Mouse (Mus musculus) heart, embryonic 14.5 days (tissue): Measurements from ENCODE around the gene Polrmt. TPM values are rescaled to one million over a fixed set of nuclear protein-coding genes. Genes with fewer than 3 reads are reported as not detected.
A peak's percentile ranks its signal among the peaks of the same experiment; 100 is the strongest.

Experiments
- ATAC-seq: fragments of 200-750 bp; cut with Nextera tagmentation; 2 replicates; pipeline ENCODE4 v1.8.0; 2017; ENCODE audit warnings: low read depth, moderate TSS enrichment; ENCODE audit not compliant: insufficient number of reproducible peaks, insufficient read depth, low FRiP score
- H3K27ac ChIP-seq, 2 experiments: fragments of 200-500 bp in 1 of 2; fragments of 300-500 bp in 1 of 2; sonication (generic) in 1 of 2; replicated peaks in 1 of 2; 2 replicates each; pipeline ENCODE4 v1.5.1; 2012 to 2014; ENCODE audit warnings: low read depth in 2 of 2, low read length in 2 of 2, control low read depth in 1 of 2, mild to moderate bottlenecking in 1 of 2, mixed read lengths in 1 of 2; ENCODE audit not compliant: control insufficient read depth in 1 of 2, insufficient read depth in 1 of 2
- H3K27me3 ChIP-seq: fragments of 300-500 bp; sonication (generic); 2 replicates; pipeline ENCODE4 v1.6.1; 2014; ENCODE audit warnings: mild to moderate bottlenecking, low read length, control low read depth; ENCODE audit not compliant: control insufficient read depth, insufficient read depth
- H3K36me3 ChIP-seq: fragments of 300-500 bp; sonication (generic); 2 replicates; pipeline ENCODE4 v1.6.1; 2014; ENCODE audit warnings: mild to moderate bottlenecking, control low read depth, low read length, mixed read lengths; ENCODE audit not compliant: control insufficient read depth, insufficient read depth
- H3K4me1 ChIP-seq, 2 experiments: fragments of 200-500 bp in 1 of 2; fragments of 300-500 bp in 1 of 2; sonication (generic) in 1 of 2; 2 replicates each; pipeline ENCODE4 v1.6.1; 2012 to 2014; ENCODE audit warnings: low read length in 2 of 2, control low read depth in 1 of 2, mixed read lengths in 1 of 2; ENCODE audit not compliant: control insufficient read depth in 2 of 2, insufficient read depth in 2 of 2
- H3K4me2 ChIP-seq: fragments of 300-500 bp; sonication (generic); 2 replicates; pipeline ENCODE4 v1.6.1; 2014; ENCODE audit warnings: mild to moderate bottlenecking, low read length
- H3K4me3 ChIP-seq, 2 experiments: fragments of 200-500 bp in 1 of 2; fragments of 300-500 bp in 1 of 2; sonication (generic) in 1 of 2; 2 replicates each; pipeline ENCODE4 v1.5.1; 2012 to 2014; ENCODE audit warnings: low read length in 2 of 2, mild to moderate bottlenecking in 2 of 2, control low read depth in 1 of 2, low read depth in 1 of 2, moderate library complexity in 1 of 2; ENCODE audit not compliant: control insufficient read depth in 1 of 2, insufficient read depth in 1 of 2
- H3K9ac ChIP-seq: fragments of 300-500 bp; sonication (generic); 2 replicates; pipeline ENCODE4 v1.6.1; 2014; ENCODE audit warnings: mild to moderate bottlenecking, low read length
- H3K9me3 ChIP-seq: fragments of 300-500 bp; sonication (generic); 2 replicates; pipeline ENCODE4 v1.6.1; 2016; ENCODE audit warnings: low read length, control low read depth; ENCODE audit not compliant: control insufficient read depth
- WGBS: fragments of 180-500 bp; shearing (Covaris S2); extraction: QIAGEN DNeasy Blood & Tissue Kit; methylation state at CpG from one replicate; pipeline ENCODE4 v1.1.7; 2014; 5-methylcytosine and 5-hydroxymethylcytosine counted together
- polyA plus RNA-seq: library from polyadenylated mRNA; unstranded; fragments of >200 nt; fragmentation: Nextera tagmentation; extraction: Ambion mirVana; gene quantifications from 2 replicates; pipeline ENCODE4 v1.2.1, GENCODE M21; 2014

The Polrmt gene
- polyA plus RNA-seq, 1 experiment from 2014 or later = 27.4 TPM

GRCm38 (mm10) chr10:79790861-79791260 lies 44.5 kb upstream of the Polrmt start, which contains the start of gene Prss57:
TSS of gene Prss57 (minus strand) at chr10:79790961.
- H3K9me3 ChIP-seq = no peaks in the 10 kb centered on the region
- no peak within 1 kb of the TSS for H3K27ac ChIP-seq
- 85% methylated on average over 4 of the region's 4 CpGs for WGBS
- no peak within 1 kb of the TSS for H3K4me3 ChIP-seq
- H3K4me2 ChIP-seq = no peak within 1 kb of the TSS
- no peaks in the 10 kb centered on the region for H3K36me3 ChIP-seq
- no peak for ATAC-seq
- H3K27me3 ChIP-seq = no peaks in the 10 kb centered on the region
- peaks cover 6 to 8% of the 10 kb centered on the region in 2 experiments; a peak in 1 of 4 replicates for H3K4me1 ChIP-seq
- H3K9ac ChIP-seq = no peak within 1 kb of the TSS

DNA sequence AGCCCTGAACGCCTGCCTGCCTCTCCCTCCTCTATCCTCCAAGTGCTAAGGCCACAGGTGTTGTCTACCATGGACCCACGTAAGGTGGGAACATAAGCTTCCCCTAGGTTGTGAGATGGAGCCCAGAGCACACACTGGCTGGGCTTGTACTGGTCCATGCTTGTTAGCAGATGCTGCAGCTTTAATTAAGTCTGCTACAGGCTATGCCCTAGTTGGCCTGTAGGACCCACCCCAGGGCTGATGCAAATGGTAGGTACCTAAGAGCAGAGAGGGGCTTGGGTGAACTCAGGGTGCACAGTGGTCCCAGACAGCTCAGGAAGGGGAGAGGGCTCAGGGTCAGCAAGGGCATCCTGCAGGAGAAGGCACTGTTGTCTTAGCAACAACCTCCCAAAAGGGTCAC lies 43.2 kb upstream of the Polrmt start:
- Histone ChIP-seq H3K4me2 (no peak overlapping the region), H3K4me3 (no peak overlapping the region), H3K27me3 (no peaks in the 10 kb centered on the region), H3K36me3 (no peaks in the 10 kb centered on the region), H3K9ac (no peak overlapping the region), H3K4me1 (peaks cover 3 to 7% of the 10 kb centered on the region in 2 experiments; a peak in 1 of 4 replicates), H3K27ac (no peak overlapping the region), H3K9me3 (no peaks in the 10 kb centered on the region)
- no peak for ATAC-seq
- WGBS = 58% methylated on average over 2 of the region's 2 CpGs

- WGBS = 34% methylated on average over 7 of the region's 7 CpGs
- H3K4me2 ChIP-seq = no peak overlapping the region
Observed at GRCm38 (mm10) chr10:79788386-79789158, 42.2 kb upstream of the Polrmt start.

DNA sequence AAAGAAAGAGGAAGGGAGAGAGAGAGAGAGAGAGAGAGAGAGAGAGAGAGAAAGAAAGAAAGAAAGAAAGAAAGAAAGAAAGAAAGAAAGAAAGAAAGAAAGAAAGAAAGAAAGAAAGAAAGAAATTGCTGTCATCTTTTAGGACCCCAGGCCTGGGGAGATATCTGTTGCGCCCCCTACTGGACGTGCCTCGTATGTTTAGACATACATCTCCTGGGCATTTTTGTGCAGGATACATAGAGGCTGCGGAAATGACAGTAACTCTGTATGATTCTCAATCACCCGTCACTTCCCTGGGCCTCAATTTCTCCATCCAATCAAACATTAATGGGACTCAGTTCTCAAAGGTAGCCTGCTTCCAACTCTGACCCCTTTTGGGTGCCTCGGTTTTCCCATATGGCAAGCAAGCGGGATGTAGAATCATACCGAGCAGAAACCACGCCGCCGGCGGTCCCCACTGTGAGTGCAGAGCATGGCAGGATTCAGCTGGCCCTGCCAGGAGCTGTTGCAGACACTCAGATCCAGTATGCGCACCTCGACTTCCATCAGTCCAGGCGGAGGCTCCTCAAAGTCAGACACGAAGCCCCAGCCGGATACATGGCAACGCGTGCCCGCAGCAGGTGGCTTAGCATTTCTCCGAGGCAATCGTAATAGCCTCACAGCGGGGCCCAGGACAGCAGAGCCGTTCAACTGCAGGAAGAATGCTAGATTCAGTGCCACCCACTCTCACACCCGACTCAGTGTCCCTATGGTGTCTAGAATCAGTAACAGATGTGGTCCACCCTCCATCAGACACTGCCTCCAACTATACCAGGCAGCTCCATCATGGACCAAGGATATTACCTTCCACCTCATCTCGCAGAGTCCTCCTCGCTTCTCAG lies 37.8 kb upstream of the Polrmt start:
- Histone ChIP-seq H3K36me3 (no peaks in the 10 kb centered on the region), H3K4me3 (no peak overlapping the region), H3K27me3 (peaks cover 16% of the 10 kb centered on the region), H3K9me3 (no peaks in the 10 kb centered on the region), H3K4me1 (peaks cover 13% of the 10 kb centered on the region in 2 experiments), H3K4me2 (no peak overlapping the region), H3K9ac (no peak overlapping the region), H3K27ac (no peak overlapping the region)
- no peak for ATAC-seq
- 43% methylated on average over 27 of the region's 27 CpGs for WGBS

More at GRCm38 (mm10) chr10:79788386-79789158, 42.2 kb upstream of the Polrmt start:
- H3K9me3 ChIP-seq = no peaks in the 10 kb centered on the region
- no peak overlapping the region for H3K9ac ChIP-seq
- no peaks in the 10 kb centered on the region for H3K4me1 ChIP-seq
- peaks cover 4% of the 10 kb centered on the region; the same call in 1 of the 2 replicates for H3K27me3 ChIP-seq
- H3K4me3 ChIP-seq = no peak overlapping the region
- no peaks in the 10 kb centered on the region for H3K36me3 ChIP-seq
- no peak for ATAC-seq
- H3K27ac ChIP-seq = no peak overlapping the region

- H3K27me3 ChIP-seq = peaks cover 16% of the 10 kb centered on the region
- peaks cover 14 to 21% of the 10 kb centered on the region in 2 experiments for H3K4me1 ChIP-seq
- no peak overlapping the region for H3K27ac ChIP-seq
- H3K9me3 ChIP-seq = no peaks in the 10 kb centered on the region
- no peak overlapping the region for H3K9ac ChIP-seq
- 58% methylated on average over 7 of the region's 7 CpGs for whole genome bisulfite sequencing
- H3K4me2 ChIP-seq = no peak overlapping the region
- no peaks in the 10 kb centered on the region for H3K36me3 ChIP-seq
- no peak for ATAC-seq
- no peak overlapping the region for H3K4me3 ChIP-seq
Observed at GRCm38 (mm10) chr10:79783050-79783449, 36.7 kb upstream of the Polrmt start.

- H3K9me3 ChIP-seq = no peaks in the 10 kb centered on the region
- H3K4me1 ChIP-seq = peaks cover 21 to 32% of the 10 kb centered on the region in 2 experiments
- no peak overlapping the region for H3K9ac ChIP-seq
- no peak for ATAC-seq
- H3K27ac ChIP-seq = no peak overlapping the region
- no peak overlapping the region for H3K4me3 ChIP-seq
- no peak overlapping the region for H3K4me2 ChIP-seq
- H3K27me3 ChIP-seq = peaks cover 16% of the 10 kb centered on the region
- WGBS = 69% methylated on average over 5 of the region's 5 CpGs
- H3K36me3 ChIP-seq = no peaks in the 10 kb centered on the region
Observed at GRCm38 (mm10) chr10:79781956-79782355, 35.6 kb upstream of the Polrmt start.

- Histone ChIP-seq H3K4me2 (peak overlapping the region; percentile 83), H3K4me1 (peaks cover 21 to 33% of the 10 kb centered on the region in 2 experiments), H3K27ac (no peak overlapping the region), H3K4me3 (peak overlapping the region in 1 of 2 experiments; percentile 37; a peak in 1 of 4 replicates), H3K27me3 (peaks cover 16% of the 10 kb centered on the region), H3K9me3 (no peaks in the 10 kb centered on the region), H3K9ac (no peak overlapping the region), H3K36me3 (no peaks in the 10 kb centered on the region)
- no peak for ATAC-seq
- WGBS = 39% methylated on average over 21 of the region's 21 CpGs
Observed at GRCm38 (mm10) chr10:79781139-79781538, 34.8 kb upstream of the Polrmt start.
